Mouse (Mus musculus): ENCODE measurements around the gene Mrpl52. TPM values are rescaled to one million over a fixed set of nuclear protein-coding genes. Genes with fewer than 3 reads are reported as not detected.
A peak's percentile ranks its signal among the peaks of the same experiment; 100 is the strongest.

Gene Mrpl52
- total RNA-seq, 2 experiments from 2014 or later = 89.1 to 94.2 TPM

GRCm38 (mm10) chr14:54430406-54431145, 3.9 kb downstream of the Mrpl52 start:
- no peak for DNase-seq (ENCODE audit: low spot score in 2 of 2)
- intact Hi-C loops (cut with DNase I) = loop anchor here (5.0 kb wide), 1 partner anchor 62 kb away; no protein-coding TSS in a partner anchor

- peak; percentile 21 to 51 for DNase-seq (ENCODE audit: low spot score in 2 of 2)
- intact Hi-C loops (cut with DNase I) = loop anchor here (5.0 kb wide), 1 partner anchor 61 kb away; no protein-coding TSS in a partner anchor
Measured at GRCm38 (mm10) chr14:54431334-54432077, 4.8 kb downstream of the Mrpl52 start, which contains the start of gene Mmp14. TSS of gene Mmp14 (plus strand) at chr14:54431612.

GRCm38 (mm10) chr14:54432078-54432836, 5.5 kb downstream of the Mrpl52 start:
- DNase-seq (ENCODE audit: low spot score in 2 of 2) = no peak
- intact Hi-C loops (cut with DNase I) = loop anchor here (5.0 kb wide), 1 partner anchor 60 kb away; no protein-coding TSS in a partner anchor

- peak; percentile 10 to 40 for DNase-seq (ENCODE audit: low spot score in 2 of 2)
- intact Hi-C loops (cut with DNase I) = loop anchor here (5.0 kb wide), 1 partner anchor 59 kb away; no protein-coding TSS in a partner anchor
Measured at GRCm38 (mm10) chr14:54432837-54433830, 6.4 kb downstream of the Mrpl52 start.

GRCm38 (mm10) chr14:54433941-54434531, 7.3 kb downstream of the Mrpl52 start:
- intact Hi-C loops (cut with DNase I) = loop anchor here (5.0 kb wide), 1 partner anchor 58 kb away; no protein-coding TSS in a partner anchor
- no peak for DNase-seq (ENCODE audit: low spot score in 2 of 2)

GRCm38 (mm10) chr14:54435194-54435918, 8.6 kb downstream of the Mrpl52 start:
- DNase-seq (ENCODE audit: low spot score in 2 of 2) = no peak
- intact Hi-C loops (cut with DNase I) = no loop called here

GRCm38 (mm10) chr14:54439155-54439554, 12.4 kb downstream of the Mrpl52 start:
- intact Hi-C loops (cut with DNase I) = no loop called here
- no peak for DNase-seq (ENCODE audit: low spot score in 2 of 2)

GRCm38 (mm10) chr14:54439610-54440009, 12.9 kb downstream of the Mrpl52 start:
- intact Hi-C loops (cut with DNase I) = loop anchor here (5.0 kb wide), 1 partner anchor 38 kb away; the partner anchor contains the start of gene Rem2
- no peak for DNase-seq (ENCODE audit: low spot score in 2 of 2)

GRCm38 (mm10) chr14:54440538-54440937, 13.8 kb downstream of the Mrpl52 start:
- DNase-seq (ENCODE audit: low spot score in 2 of 2) = no peak
- intact Hi-C loops (cut with DNase I) = loop anchor here (5.0 kb wide), 1 partner anchor 37 kb away; the partner anchor contains the start of gene Rem2

GRCm38 (mm10) chr14:54441365-54441764, 14.7 kb downstream of the Mrpl52 start:
- intact Hi-C loops (cut with DNase I) = loop anchor here (5.0 kb wide), 1 partner anchor 36 kb away; the partner anchor contains the start of gene Rem2
- no peak for DNase-seq (ENCODE audit: low spot score in 2 of 2)

GRCm38 (mm10) chr14:54442548-54442947, 15.8 kb downstream of the Mrpl52 start:
- intact Hi-C loops (cut with DNase I) = loop anchor here (5.0 kb wide), 1 partner anchor 35 kb away; the partner anchor contains the start of gene Rem2
- no peak for DNase-seq (ENCODE audit: low spot score in 2 of 2)

- intact Hi-C loops (cut with DNase I) = loop anchor here (5.0 kb wide), 1 partner anchor 34 kb away; the partner anchor contains the start of gene Rem2
- DNase-seq (ENCODE audit: low spot score in 2 of 2) = no peak
Measured at GRCm38 (mm10) chr14:54443196-54443595, 16.5 kb downstream of the Mrpl52 start.

- intact Hi-C loops (cut with DNase I) = loop anchor here (5.0 kb wide), 1 partner anchor 33 kb away; the partner anchor contains the start of gene Rem2
- DNase-seq (ENCODE audit: low spot score in 2 of 2) = no peak
Measured at GRCm38 (mm10) chr14:54443712-54444618, 17.3 kb downstream of the Mrpl52 start.

GRCm38 (mm10) chr14:54445476-54445875, 18.8 kb downstream of the Mrpl52 start:
- intact Hi-C loops (cut with DNase I) = loop anchor here (5.0 kb wide), 1 partner anchor 383 kb away; no protein-coding TSS in a partner anchor
- DNase-seq (ENCODE audit: low spot score in 2 of 2) = no peak

- intact Hi-C loops (cut with DNase I) = no loop called here
- no peak for DNase-seq (ENCODE audit: low spot score in 2 of 2)
Measured at GRCm38 (mm10) chr14:54453566-54453965, 26.9 kb downstream of the Mrpl52 start.
